Mouse (Mus musculus) erythroblast, adult 5-6 weeks (primary cell): ENCODE measurements around the gene Crybb1. TPM values are rescaled to one million over a fixed set of nuclear protein-coding genes. Genes with fewer than 3 reads are reported as not detected.

Experiments used
- ATAC-seq: replicated peaks from 2 replicates; pipeline ENCODE4 v1.8.0; 2016; ENCODE audit warnings: moderate number of reproducible peaks, mild to moderate bottlenecking, moderate TSS enrichment, inconsistent platforms; ENCODE audit not compliant: poor library complexity, low FRiP score, severe bottlenecking
- total RNA-seq, 2 experiments: library from RNA; stranded (forward) in 1 of 2; stranded (reverse) in 1 of 2; fragments of 150-400 nt in 1 of 2; fragments of 200-764, 138-1000 nt in 1 of 2; gene quantifications; 2 replicates each; pipeline versions ENCODE4 v1.2.3 to v1.2.4; 2015 to 2017; ENCODE audit warnings: low replicate concordance in 2 of 2

Crybb1 gene
- not detected in 2 replicates for total RNA-seq (2015; ENCODE audit: low replicate concordance)
- not detected in 2 replicates for total RNA-seq (2017; ENCODE audit: low replicate concordance)

GRCm38 (mm10) chr5:112255426-112255825 is at the start of gene Crybb1:
TSS of gene Crybb1 (plus strand) at chr5:112255815.
- no peak for ATAC-seq

DNA sequence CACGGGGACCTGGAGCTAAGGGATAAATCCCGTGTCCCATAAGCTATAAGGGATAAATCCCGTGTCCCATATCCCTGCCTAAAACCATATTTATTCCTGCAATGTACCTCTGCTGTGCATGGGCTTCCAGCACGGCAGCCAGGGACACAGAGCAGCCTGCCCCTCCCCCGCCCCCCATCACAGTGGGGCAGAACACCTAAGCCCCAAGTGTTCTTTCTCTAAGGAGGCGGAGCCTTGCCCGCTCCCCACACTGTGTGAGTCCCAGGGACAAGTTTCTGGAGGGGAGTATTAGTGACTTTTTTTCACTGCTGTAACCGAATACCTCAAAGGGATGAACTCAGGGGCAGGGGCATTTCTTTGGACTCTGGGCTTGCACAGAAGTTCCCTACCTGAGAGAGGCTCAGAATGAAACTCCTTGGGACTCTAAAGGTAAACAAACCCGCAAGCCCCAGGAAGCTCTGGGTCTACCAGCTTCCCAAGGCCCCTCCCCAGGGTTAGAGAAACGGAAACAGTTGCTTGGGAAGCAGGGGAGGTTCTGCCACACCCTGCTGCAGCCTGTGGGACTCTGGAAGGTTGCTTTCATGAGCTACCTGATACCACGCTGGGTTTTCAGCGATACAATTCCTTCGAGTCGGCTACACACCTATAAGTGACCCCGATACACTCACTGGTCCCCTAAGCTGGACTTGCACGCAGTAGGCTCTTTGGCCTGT is 48.9 kb upstream of the Crybb1 start:
- no peak for ATAC-seq

DNA sequence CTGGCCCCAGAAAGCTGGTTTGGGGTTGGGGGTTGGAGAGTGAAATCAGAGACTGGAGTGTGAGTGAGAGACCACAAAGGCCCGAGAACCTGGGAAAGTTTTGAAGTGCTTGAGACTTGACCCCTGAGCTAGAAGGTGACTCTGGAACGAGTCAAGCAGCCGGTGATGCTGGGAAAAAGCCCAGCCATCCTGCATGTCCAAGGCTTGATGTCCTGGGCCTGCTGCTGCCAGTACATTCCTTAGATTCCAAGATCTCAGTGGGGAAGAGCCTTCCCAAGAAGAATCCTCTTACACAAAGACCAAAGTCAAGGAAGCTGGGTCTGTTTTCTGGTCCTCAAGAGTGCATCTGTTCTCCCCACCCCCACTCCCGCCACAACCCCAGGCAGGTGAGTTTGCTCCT is 47.3 kb upstream of the Crybb1 start:
- ATAC-seq, result no peak

DNA sequence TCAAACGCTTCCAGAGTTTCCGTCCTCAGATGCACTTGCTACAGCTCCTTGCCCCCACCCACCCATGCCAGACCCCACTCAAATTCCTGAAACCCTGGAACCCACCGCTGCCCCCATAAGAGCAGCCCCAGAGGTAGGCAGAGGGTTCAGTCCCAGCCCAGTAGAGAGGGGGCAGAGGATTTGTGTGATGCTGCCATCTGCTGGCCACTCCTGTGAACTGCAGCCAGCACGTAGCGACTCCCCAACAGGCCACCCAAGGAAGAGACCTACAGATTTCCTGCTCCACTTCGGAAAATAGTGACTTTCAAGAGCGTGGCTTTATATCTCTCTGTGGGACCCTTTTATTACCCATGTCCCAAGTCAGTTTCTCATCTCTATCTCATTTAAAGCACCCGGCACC is 45.5 kb upstream of the Crybb1 start:
- peak; percentile 69 for ATAC-seq

DNA sequence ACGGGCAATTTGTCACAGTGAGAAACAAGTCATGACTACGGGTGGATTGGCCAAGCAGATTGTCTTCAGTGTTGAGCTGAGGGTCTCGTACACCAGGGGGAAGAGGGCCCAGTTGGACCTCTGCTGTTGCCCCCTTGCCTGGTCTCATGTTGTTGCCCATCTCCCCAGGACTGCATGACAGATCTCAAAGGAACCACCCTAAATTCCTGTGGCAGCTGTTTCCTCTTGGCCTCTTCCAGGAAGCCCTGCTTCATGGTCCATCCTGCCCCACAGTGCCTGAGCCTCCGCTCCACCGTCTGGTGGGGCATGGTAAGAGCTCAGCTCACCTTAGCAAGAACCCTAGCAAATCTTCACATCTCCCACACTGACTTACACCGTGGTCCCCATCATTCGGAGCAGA is 43.7 kb upstream of the Crybb1 start:
- no peak for ATAC-seq

- ATAC-seq, result no peak
Measured at GRCm38 (mm10) chr5:112212711-112213264, 42.8 kb upstream of the Crybb1 start.

DNA sequence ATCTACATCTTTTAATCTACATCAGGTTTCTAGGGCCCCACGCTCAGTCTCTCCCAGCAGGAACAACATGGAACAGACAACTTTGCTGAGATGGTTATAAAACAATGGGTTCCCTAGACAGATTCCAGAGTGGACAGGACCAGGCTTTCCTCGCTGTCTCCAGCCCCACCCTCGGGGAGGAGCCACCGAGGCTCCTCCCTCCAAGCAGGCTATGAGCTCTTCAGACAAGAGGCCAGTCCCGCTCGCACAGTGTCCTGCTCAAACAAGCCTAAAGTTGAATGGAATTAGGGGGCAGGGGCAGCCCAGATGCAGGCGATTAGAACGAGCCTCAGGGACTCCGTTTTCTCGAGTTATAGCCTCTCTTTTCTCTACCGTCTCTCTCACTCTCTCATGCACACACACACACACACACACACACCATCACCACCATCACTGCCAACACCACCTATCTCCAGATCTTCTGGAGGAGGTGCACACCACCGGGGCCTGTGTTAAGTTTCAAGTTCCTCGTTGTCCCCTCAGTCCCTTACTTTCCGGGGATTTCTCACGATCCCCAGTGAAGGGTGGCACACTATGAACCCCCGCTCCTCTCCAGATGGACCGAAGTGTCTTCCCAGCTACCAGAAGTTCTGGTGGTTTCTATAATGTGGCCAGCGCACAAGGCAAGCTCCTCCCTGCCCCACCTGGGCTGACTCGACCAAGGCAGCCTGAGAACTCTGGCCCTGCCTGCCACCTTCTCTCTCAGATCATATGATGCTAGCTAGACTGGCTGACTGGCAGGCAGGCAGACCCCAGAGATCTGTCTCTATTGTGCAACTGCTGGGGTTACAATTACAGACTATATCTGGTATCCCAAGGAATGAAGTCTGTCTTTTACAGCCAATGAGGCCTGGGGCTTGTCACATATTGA is 42.0 kb upstream of the Crybb1 start:
- no peak for ATAC-seq

DNA sequence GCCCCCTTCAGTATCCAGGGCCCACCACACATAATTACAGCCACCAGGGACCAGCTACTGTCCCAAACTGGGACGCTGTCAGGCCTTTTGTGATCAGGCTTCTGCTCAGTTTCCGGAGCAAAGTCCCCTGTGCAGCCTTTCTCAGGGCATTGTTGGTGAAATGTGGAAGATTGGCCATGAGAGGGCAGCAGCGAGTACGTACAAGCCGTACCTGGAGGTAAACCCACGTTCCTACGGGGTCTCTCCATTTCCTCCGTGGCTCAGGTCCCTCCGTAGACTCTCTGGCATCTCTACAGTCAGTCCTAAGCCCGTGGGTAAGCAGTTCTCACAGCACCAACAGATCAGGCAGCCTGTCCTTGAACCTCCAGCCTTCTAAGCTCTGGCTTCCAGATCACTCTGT is 41.2 kb upstream of the Crybb1 start:
- no peak for ATAC-seq

DNA sequence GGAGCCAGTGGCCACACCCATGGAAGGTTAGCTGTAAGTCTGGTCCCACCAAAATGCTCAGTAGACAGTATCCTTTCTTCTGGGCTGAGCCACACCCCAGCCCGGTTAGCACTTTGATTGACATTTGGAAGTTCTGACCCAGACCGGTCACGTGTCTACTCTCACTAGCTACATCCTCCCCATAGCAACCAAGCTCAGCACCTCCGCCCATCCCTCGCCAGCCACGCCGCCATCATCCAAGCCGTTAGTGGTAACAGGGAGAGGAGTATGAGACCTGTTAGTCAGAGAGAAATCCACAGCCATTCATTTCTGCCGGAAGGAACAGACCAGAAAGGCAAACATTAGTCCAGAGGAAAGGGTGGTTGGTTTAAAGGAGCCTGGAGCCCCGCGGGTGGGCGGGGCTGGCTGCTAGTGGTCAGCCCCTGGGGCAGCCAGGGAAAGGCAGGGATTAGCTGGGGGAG is 40.3 kb upstream of the Crybb1 start:
- ATAC-seq, result no peak

GRCm38 (mm10) chr5:112215801-112216251 is 39.8 kb upstream of the Crybb1 start:
- no peak for ATAC-seq

GRCm38 (mm10) chr5:112216335-112216734 is 39.3 kb upstream of the Crybb1 start:
- no peak for ATAC-seq

DNA sequence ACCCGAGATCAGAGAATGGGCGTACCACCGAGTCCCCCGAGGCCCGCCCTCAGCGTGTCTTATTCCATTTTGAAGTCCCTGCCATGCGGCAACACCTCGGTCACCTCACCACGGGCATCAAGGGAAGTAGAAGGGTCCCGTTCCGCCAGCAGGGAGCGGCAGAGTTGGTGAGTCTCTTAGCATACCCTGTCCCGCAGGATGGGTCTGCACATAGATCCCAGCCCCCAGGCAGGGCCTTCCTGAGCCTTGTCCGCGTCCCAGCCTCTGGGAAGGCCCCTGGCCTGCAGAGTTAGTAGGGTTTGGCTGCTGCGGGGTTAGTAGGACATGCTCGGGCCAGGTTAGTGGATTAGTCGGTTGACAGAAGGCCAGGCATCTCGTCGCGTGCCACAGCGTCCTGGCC is 38.6 kb upstream of the Crybb1 start:
- no peak for ATAC-seq

- no peak for ATAC-seq
Measured at GRCm38 (mm10) chr5:112218679-112219078, 36.9 kb upstream of the Crybb1 start.

GRCm38 (mm10) chr5:112219398-112219797 is 36.2 kb upstream of the Crybb1 start:
- no peak for ATAC-seq

- ATAC-seq, result no peak
Measured at GRCm38 (mm10) chr5:112220203-112220602, 35.4 kb upstream of the Crybb1 start.

- no peak for ATAC-seq
Measured at GRCm38 (mm10) chr5:112225591-112225990, 30.0 kb upstream of the Crybb1 start.

DNA sequence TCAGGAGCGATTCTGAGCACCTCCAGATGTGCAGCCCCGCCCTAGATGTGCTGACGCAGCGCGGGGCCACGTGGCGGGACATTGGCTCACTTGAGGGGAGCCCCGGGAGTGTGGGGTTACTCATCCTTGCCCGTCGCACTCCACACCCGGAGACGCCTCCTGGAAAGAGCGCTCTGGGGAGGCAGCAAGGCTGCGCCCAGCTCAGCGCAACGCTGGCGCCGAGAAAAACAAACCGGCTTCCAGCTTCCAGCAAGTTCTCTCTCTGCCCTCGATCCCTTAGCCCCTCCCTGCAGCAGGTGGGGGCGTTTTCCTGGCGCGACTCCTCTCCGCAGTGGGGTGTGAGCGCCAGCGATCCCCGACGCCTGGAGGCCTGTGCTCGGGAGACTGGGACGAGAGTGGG is 28.3 kb upstream of the Crybb1 start:
- no peak for ATAC-seq

GRCm38 (mm10) chr5:112227898-112228239 is 27.7 kb upstream of the Crybb1 start:
- ATAC-seq, result no peak

- ATAC-seq, result no peak
Measured at GRCm38 (mm10) chr5:112228240-112229076, 27.2 kb upstream of the Crybb1 start.

GRCm38 (mm10) chr5:112235806-112236205 is 19.8 kb upstream of the Crybb1 start:
- ATAC-seq, result no peak
